Mouse (Mus musculus) retina, embryonic 14.5 days (tissue): ENCODE measurements around the gene Palm2.

Experiments
- DNase-seq: peaks from one replicate; pipeline ENCODE4 v3.0.0-alpha.2; 2015; ENCODE audit warnings: low spot score

Palm2 gene

GRCm38 (mm10) chr4:57672996-57673906 is 239.2 kb downstream of the Palm2 start:
- DNase-seq = peak; percentile 92

- DNase-seq = no peak
Observed at GRCm38 (mm10) chr4:57674351-57674750, 240.3 kb downstream of the Palm2 start.

- peak; percentile 45 for DNase-seq
Observed at GRCm38 (mm10) chr4:57675387-57675786, 241.3 kb downstream of the Palm2 start.

- DNase-seq = no peak
Observed at GRCm38 (mm10) chr4:57677916-57678315, 243.9 kb downstream of the Palm2 start.

- DNase-seq = no peak
Observed at GRCm38 (mm10) chr4:57678991-57679457, 245.0 kb downstream of the Palm2 start.

GRCm38 (mm10) chr4:57680186-57680585 is 246.1 kb downstream of the Palm2 start:
- no peak for DNase-seq

- peak; percentile 29 for DNase-seq
Observed at GRCm38 (mm10) chr4:57681511-57681910, 247.5 kb downstream of the Palm2 start.

GRCm38 (mm10) chr4:57682341-57682740 is 248.3 kb downstream of the Palm2 start:
- no peak for DNase-seq

- no peak for DNase-seq
Observed at GRCm38 (mm10) chr4:57682944-57683343, 248.9 kb downstream of the Palm2 start.

GRCm38 (mm10) chr4:57684676-57685215 is 250.7 kb downstream of the Palm2 start:
- no peak for DNase-seq

- DNase-seq = no peak
Observed at GRCm38 (mm10) chr4:57686736-57687135, 252.7 kb downstream of the Palm2 start.

GRCm38 (mm10) chr4:57687583-57687982 is 253.5 kb downstream of the Palm2 start:
- no peak for DNase-seq

- DNase-seq = no peak
Observed at GRCm38 (mm10) chr4:57688131-57688530, 254.1 kb downstream of the Palm2 start.

GRCm38 (mm10) chr4:57690001-57690400 is 256.0 kb downstream of the Palm2 start:
- DNase-seq = no peak

GRCm38 (mm10) chr4:57690805-57691204 is 256.8 kb downstream of the Palm2 start:
- no peak for DNase-seq

- no peak for DNase-seq
Observed at GRCm38 (mm10) chr4:57694356-57695136, 260.5 kb downstream of the Palm2 start.

GRCm38 (mm10) chr4:57696955-57697354 is 262.9 kb downstream of the Palm2 start:
- DNase-seq = no peak

GRCm38 (mm10) chr4:57697918-57698611 is 264.0 kb downstream of the Palm2 start:
- peak; percentile 24 for DNase-seq

- no peak for DNase-seq
Observed at GRCm38 (mm10) chr4:57701576-57701975, 267.5 kb downstream of the Palm2 start.

- DNase-seq = no peak
Observed at GRCm38 (mm10) chr4:57703574-57704470, 269.8 kb downstream of the Palm2 start.

GRCm38 (mm10) chr4:57704575-57704974 is 270.5 kb downstream of the Palm2 start:
- no peak for DNase-seq
